Mouse (Mus musculus): ENCODE results near the gene Arl6. TPM values are rescaled to one million over a fixed set of nuclear protein-coding genes. Genes with fewer than 3 reads are reported as not detected.

The Arl6 gene
- polyA plus RNA-seq, 1 experiment from 2014 or later: 5.1 TPM

Other genes with a start within 250 kb of the Arl6 start
- not detected in 2 replicates for gene Gabrr3, start 232.1 kb downstream of the Arl6 start, polyA plus RNA-seq (2015; fragmentation: Nextera tagmentation; extraction: Ambion mirVana)
- gene Riox2, start 167.6 kb downstream of the Arl6 start, polyA plus RNA-seq (2015; fragmentation: Nextera tagmentation; extraction: Ambion mirVana): 23.0 and 25.3 TPM in 2 replicates
- gene Crybg3, start 38.4 kb downstream of the Arl6 start, polyA plus RNA-seq (2015; fragmentation: Nextera tagmentation; extraction: Ambion mirVana): 1.2 and 1.5 TPM in 2 replicates